Mouse (Mus musculus) embryo, embryonic 10 days (tissue): ENCODE measurements around the gene Lnx1.

Experiments
- DNase-seq: peaks from one replicate; pipeline ENCODE4 v3.0.0-alpha.2; 2015; ENCODE audit warnings: low spot score

Gene Lnx1

GRCm38 (mm10) chr5:74702766-74703165 lies at the start of gene Lnx1:
Gene Lnx1 (minus strand): TSS chr5:74702912.
- DNase-seq = peak; percentile 22

GRCm38 (mm10) chr5:74750501-74750900 lies 47.8 kb upstream of the Lnx1 start:
- DNase-seq = no peak

GRCm38 (mm10) chr5:74747476-74747875 lies 44.8 kb upstream of the Lnx1 start:
- DNase-seq = no peak

GRCm38 (mm10) chr5:74740951-74741350 lies 38.2 kb upstream of the Lnx1 start:
- DNase-seq = no peak

- DNase-seq = no peak
Measured at GRCm38 (mm10) chr5:74739435-74739834, 36.7 kb upstream of the Lnx1 start.

GRCm38 (mm10) chr5:74738312-74738711 lies 35.6 kb upstream of the Lnx1 start:
- DNase-seq = peak; percentile 53

- DNase-seq = no peak
Measured at GRCm38 (mm10) chr5:74733885-74734558, 31.3 kb upstream of the Lnx1 start.

- DNase-seq = no peak
Measured at GRCm38 (mm10) chr5:74732613-74733012, 29.9 kb upstream of the Lnx1 start.

- DNase-seq = no peak
Measured at GRCm38 (mm10) chr5:74730601-74731000, 27.9 kb upstream of the Lnx1 start.

- no peak for DNase-seq
Measured at GRCm38 (mm10) chr5:74729567-74729966, 26.9 kb upstream of the Lnx1 start.

GRCm38 (mm10) chr5:74728186-74728585 lies 25.5 kb upstream of the Lnx1 start:
- no peak for DNase-seq

GRCm38 (mm10) chr5:74727319-74727718 lies 24.6 kb upstream of the Lnx1 start:
- DNase-seq = no peak

- no peak for DNase-seq
Measured at GRCm38 (mm10) chr5:74725541-74725940, 22.8 kb upstream of the Lnx1 start.

- no peak for DNase-seq
Measured at GRCm38 (mm10) chr5:74721816-74722215, 19.1 kb upstream of the Lnx1 start.

- DNase-seq = no peak
Measured at GRCm38 (mm10) chr5:74720661-74721060, 17.9 kb upstream of the Lnx1 start.

GRCm38 (mm10) chr5:74716165-74716564 lies 13.5 kb upstream of the Lnx1 start:
- no peak for DNase-seq

- DNase-seq = no peak
Measured at GRCm38 (mm10) chr5:74712811-74713210, 10.1 kb upstream of the Lnx1 start.

GRCm38 (mm10) chr5:74711988-74712387 lies 9.3 kb upstream of the Lnx1 start:
- DNase-seq = no peak

GRCm38 (mm10) chr5:74711056-74711455 lies 8.3 kb upstream of the Lnx1 start:
- no peak for DNase-seq

GRCm38 (mm10) chr5:74710181-74710580 lies 7.5 kb upstream of the Lnx1 start:
- DNase-seq = no peak

- DNase-seq = peak; percentile 96
Measured at GRCm38 (mm10) chr5:74704460-74704790, 1.7 kb upstream of the Lnx1 start.

GRCm38 (mm10) chr5:74703741-74704459 lies 1.2 kb upstream of the Lnx1 start:
- DNase-seq = peak; percentile 69

GRCm38 (mm10) chr5:74700918-74701317 lies 1.8 kb downstream of the Lnx1 start:
- no peak for DNase-seq

- DNase-seq = no peak
Measured at GRCm38 (mm10) chr5:74699673-74700072, 3.0 kb downstream of the Lnx1 start.
